Mouse (Mus musculus) adrenal gland, postnatal 10 days (tissue): ENCODE results near the gene Ube4a. TPM values are rescaled to one million over a fixed set of nuclear protein-coding genes. Genes with fewer than 3 reads are reported as not detected.
"Not testable (repeated sequence)": the region's sequence is repeated elsewhere in the genome, so short reads cannot be mapped to it uniquely, and the experiment has no call there.

Experiments used
- DNase-seq: peaks from one replicate; pipeline ENCODE4 v3.0.0; 2021; ENCODE audit warnings: mixed read lengths
- total RNA-seq, 2 experiments: library from RNA; stranded (reverse); gene quantifications; 2 replicates each; pipeline ENCODE4 v1.2.3; 2021

Ube4a gene
- total RNA-seq, 2 experiments from 2014 or later, result 77.5 to 91.0 TPM

- DNase-seq, result no peak
Measured at GRCm38 (mm10) chr9:44981104-44981503, 15.7 kb upstream of the Ube4a start.

- no peak for DNase-seq
Measured at GRCm38 (mm10) chr9:44980242-44980641, 14.8 kb upstream of the Ube4a start, which contains the start of gene Cd3g. Cd3g (minus strand) TSS chr9:44980431.

- no peak for DNase-seq
Measured at GRCm38 (mm10) chr9:44979806-44980205, 14.4 kb upstream of the Ube4a start.

DNA sequence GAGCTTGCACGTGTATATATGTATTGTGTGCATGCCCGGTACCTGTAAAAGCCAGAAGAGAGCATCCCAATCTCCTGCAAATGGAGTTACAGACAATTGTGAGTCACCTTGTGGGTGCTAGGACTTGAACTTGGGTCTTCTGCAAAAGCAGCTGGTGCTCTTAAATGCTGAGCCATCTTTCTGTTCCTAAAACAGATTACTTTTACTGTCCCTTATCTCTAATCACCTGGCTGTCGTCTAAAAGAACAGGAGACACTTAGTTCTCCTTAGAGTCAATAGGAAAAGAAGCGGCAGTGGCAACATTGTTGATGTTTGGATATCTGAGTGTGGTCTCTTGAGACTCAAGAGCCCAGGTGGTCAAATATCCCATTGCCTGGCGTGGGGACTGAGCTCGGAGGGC lies 12.4 kb upstream of the Ube4a start:
- no peak for DNase-seq

- DNase-seq, result no peak
Measured at GRCm38 (mm10) chr9:44969450-44969849, 4.0 kb upstream of the Ube4a start.

GRCm38 (mm10) chr9:44967763-44968162 lies 2.4 kb upstream of the Ube4a start:
- not testable (repeated sequence) for DNase-seq

- peak; percentile 82 for DNase-seq
Measured at GRCm38 (mm10) chr9:44966815-44967242, 1.4 kb upstream of the Ube4a start.

GRCm38 (mm10) chr9:44965833-44966466 lies 550 bp upstream of the Ube4a start:
- no peak for DNase-seq

DNA sequence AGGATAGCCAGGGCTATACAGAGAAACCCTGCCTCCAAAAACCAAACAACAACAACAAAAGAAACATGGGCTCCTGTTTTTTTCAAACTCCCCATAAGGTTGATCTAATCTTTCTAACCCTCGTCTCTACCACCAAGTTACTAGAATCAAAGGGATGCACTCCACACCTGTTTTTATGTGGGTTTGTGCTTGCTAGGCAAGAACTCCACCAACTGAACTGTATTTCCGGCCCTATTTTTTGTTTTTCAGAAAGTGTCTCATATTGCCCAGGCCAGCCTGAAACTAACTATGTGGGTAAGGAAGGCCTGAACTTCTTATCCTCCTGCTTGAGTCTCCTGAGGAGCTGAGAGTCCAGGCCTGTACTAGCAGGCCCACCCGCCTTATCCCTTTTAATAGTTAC lies 11.0 kb downstream of the Ube4a start:
- no peak for DNase-seq

DNA sequence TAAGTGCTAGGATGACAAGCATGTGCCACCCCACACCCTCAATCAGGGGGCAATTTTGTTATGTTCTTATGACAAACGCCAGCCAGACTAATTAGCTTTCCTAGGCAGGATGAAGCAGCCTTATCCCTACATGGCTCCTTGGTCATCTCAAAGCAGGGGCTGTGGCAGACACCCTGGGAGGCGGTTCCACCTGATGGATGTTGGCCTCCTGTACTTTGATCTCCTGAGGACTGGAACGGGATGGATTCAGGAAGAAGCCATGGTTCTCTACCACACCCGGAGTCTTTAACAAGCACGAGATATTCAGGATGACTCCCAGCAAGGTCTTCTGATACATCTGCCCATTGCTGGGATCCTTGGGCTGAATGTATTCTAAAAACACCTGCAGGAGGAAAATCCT lies 17.6 kb downstream of the Ube4a start:
- no peak for DNase-seq

DNA sequence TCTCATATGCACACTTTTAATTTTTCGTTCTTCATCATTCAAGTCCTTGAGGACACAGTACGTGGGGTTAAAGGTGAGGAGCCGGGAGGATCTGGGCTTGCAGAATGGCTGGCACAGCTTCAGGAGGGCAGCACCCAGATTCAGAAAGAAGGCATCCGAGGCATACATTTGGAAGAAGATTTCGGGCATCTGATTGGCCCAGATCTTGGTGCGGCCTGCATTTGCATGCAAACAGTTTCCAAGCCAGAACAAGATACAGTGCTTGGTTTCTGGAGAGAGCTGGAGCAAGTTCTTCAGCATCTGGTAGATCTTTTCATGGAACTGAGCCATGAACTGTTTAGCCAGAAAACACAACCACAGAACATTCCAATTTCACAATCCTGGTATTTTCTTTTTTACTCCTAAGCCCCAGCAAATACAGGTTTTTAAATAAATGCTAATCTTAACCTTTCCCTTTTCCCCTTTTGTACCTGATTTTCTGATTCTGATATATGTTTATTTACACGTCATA lies 19.2 kb downstream of the Ube4a start:
- DNase-seq, result no peak

GRCm38 (mm10) chr9:44942421-44942820 lies 23.0 kb downstream of the Ube4a start:
- DNase-seq, result peak; percentile 21

DNA sequence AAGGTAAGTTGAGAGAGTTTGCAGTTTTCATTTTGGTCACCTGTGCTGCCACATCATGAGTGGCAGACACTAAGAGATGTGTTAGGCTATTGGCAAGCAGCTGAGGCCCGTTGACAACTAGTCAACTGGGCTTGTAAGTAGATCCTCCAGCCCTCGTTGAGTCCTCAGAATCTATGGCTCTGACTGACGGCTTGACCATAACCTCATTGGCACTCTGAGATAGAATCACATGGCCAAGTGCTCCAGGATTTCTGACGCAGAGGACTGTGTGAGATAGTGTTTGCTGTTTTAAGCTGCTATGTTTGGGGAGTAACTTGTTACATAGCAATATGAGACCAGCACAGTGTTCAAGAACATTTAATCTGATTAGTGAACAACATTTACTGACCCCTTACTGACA lies 23.6 kb downstream of the Ube4a start:
- no peak for DNase-seq

DNA sequence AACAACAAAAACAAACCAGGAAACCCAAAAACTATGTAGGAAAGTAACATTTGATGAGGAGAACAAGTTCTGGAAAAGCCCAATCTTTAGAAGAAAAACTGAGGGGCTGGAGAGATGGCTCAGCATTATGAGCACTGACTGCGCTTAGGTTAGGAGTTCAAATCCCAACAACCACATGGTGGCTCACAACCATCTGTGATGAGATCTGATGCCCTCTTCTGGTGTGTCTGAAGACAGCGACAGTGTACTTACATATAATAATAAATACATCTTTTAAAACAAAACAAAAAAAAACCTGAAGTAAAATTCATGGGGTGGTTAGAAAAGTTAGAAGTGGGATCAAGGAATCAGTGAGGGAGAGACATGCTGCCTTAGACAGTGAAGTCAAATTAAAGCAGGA lies 43.9 kb downstream of the Ube4a start:
- DNase-seq, result no peak

GRCm38 (mm10) chr9:44921123-44921468 lies 44.3 kb downstream of the Ube4a start:
- no peak for DNase-seq

- DNase-seq, result peak; percentile 85
Measured at GRCm38 (mm10) chr9:44920374-44921122, 44.9 kb downstream of the Ube4a start, which contains the start of gene Atp5l. Atp5l (minus strand) TSS chr9:44920742.

- DNase-seq, result no peak
Measured at GRCm38 (mm10) chr9:44919606-44920005, 45.8 kb downstream of the Ube4a start.

GRCm38 (mm10) chr9:44916196-44916595 lies 49.2 kb downstream of the Ube4a start:
- DNase-seq, result peak; percentile 49

DNA sequence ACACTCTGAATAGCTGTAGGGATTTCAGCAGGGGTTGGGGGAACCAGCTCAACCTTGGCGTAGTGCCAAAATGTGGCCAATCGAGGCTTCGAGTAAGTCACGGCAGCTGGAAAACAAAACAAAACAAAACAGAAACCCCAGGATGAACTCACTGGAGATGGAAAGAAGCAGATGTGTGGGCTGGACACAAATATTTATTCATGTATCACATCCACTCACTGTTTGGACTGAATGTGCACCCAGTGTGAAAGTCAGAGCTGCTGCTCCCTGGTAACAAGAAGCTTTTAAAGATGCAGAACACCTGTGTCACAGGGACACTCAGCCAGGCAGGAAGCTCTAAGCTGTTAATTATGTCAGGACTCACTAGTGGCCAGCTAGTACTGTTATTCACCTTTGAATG lies 50.7 kb downstream of the Ube4a start:
- DNase-seq, result no peak

DNA sequence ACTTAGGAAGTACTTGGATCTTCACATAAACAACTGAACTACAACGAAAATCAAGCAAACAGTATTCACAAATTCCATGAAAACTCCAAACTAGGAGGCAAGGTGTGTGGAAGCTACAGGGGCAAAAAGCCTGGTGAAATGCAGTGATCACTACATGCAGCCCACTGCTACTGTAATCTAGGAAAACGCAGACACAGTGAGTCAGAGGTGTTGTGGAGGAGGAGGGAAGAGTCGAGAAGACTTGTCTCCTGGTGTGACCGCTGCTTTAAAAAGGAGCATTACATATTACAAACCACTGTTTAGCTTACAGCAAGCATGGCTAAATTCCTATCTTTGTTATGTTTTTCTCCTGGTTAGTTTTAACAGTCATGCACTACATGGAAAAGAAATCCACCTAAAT lies 54.0 kb downstream of the Ube4a start:
- no peak for DNase-seq

DNA sequence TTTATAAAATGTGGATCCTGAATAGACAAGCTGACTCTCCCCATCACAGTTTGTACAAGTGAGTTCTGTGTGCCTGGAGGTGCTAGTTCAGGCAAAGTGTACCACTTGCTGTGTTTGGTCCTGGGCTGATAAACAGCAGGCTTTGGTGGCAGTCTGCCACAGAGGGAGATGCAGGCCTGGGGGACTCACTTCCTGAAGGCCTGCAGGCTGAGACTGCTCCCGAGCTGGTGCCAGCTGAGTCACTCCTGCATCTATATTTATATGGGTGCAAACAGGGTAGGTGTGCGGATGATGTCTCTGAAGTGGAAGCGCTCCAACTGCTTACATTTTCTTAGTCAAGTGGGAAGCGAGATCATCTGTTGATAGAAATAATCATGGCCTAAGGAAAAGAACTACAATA lies 59.8 kb downstream of the Ube4a start:
- peak; percentile 23 for DNase-seq

- peak; percentile 77 for DNase-seq
Measured at GRCm38 (mm10) chr9:44904964-44905363, 60.4 kb downstream of the Ube4a start.

DNA sequence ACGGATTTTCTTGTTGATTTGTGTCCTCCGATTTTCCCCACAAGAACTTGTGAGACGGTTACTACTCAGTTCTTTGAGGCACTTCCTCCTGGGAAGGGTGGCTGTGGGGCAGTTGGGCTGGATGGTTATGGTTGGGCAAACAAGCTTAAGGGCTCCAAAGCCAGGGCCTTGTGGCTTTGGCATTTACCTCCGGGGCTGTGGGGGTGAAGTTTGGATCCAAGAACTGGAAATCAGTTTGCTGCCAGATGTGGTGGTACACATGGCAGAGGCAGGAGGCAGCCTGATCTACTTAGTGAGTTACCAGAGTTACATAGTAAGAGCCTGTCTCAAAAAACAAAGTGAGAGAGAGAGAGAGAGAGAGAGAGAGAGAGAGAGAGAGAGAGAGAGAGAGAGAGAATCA lies 61.5 kb downstream of the Ube4a start:
- no peak for DNase-seq

DNA sequence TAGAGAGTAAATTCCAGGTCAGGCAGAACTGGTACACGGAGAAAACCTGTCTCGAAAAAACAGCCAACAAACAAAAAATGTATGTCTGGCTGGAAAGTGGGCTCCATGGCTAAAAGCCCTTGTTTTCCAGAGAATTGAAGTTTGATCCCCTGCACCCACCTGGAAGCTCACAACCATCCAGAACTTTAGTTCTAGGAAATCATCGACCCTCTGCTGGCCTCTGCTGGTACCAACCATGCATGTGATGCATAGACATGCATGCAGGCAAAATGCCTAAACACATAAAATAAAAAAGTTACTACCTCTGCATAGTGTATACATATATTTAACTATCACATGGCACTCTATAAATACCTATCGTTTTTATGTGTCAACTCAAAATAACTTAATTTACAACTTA lies 65.0 kb downstream of the Ube4a start:
- DNase-seq, result no peak
